Mouse (Mus musculus): ENCODE results near the gene Leng1.
"Not testable (repeated sequence)": the region's sequence is repeated elsewhere in the genome, so short reads cannot be mapped to it uniquely, and the experiment has no call there.

The Leng1 gene

GRCm38 (mm10) chr7:3665215-3666114 lies at the start of gene Leng1:
TSS of gene Leng1 (minus strand) at chr7:3665840.
- DNase-seq, result peak; percentile 95 to 96

- no peak for DNase-seq
Measured at GRCm38 (mm10) chr7:3715249-3715648, 49.6 kb upstream of the Leng1 start.

- no peak for DNase-seq
Measured at GRCm38 (mm10) chr7:3712264-3712942, 46.8 kb upstream of the Leng1 start.

GRCm38 (mm10) chr7:3709000-3709399 lies 43.4 kb upstream of the Leng1 start:
- no peak for DNase-seq

- not testable (repeated sequence) for DNase-seq
Measured at GRCm38 (mm10) chr7:3708447-3708980, 42.9 kb upstream of the Leng1 start.

GRCm38 (mm10) chr7:3707568-3708413 lies 42.2 kb upstream of the Leng1 start:
- no peak for DNase-seq

GRCm38 (mm10) chr7:3707027-3707426 lies 41.4 kb upstream of the Leng1 start:
- no peak for DNase-seq

- DNase-seq, result no peak
Measured at GRCm38 (mm10) chr7:3706343-3706934, 40.8 kb upstream of the Leng1 start.

- no peak for DNase-seq
Measured at GRCm38 (mm10) chr7:3705911-3706310, 40.3 kb upstream of the Leng1 start.

GRCm38 (mm10) chr7:3705461-3705860 lies 39.8 kb upstream of the Leng1 start:
- DNase-seq, result not testable (repeated sequence)

- DNase-seq, result no peak
Measured at GRCm38 (mm10) chr7:3704475-3704874, 38.8 kb upstream of the Leng1 start.

GRCm38 (mm10) chr7:3703879-3704441 lies 38.3 kb upstream of the Leng1 start, which contains the start of gene Rps9:
TSS of gene Rps9 (plus strand) at chr7:3703993.
- peak; percentile 96 to 97 for DNase-seq

GRCm38 (mm10) chr7:3703148-3703878 lies 37.7 kb upstream of the Leng1 start:
- DNase-seq, result no peak

- no peak for DNase-seq
Measured at GRCm38 (mm10) chr7:3698471-3698870, 32.8 kb upstream of the Leng1 start.

GRCm38 (mm10) chr7:3694949-3695305 lies 29.3 kb upstream of the Leng1 start:
- DNase-seq, result peak in 1 of 2 experiments; percentile 33

- peak; percentile 44 to 67 for DNase-seq
Measured at GRCm38 (mm10) chr7:3694076-3694948, 28.7 kb upstream of the Leng1 start.

- DNase-seq, result no peak
Measured at GRCm38 (mm10) chr7:3693809-3694075, 28.1 kb upstream of the Leng1 start.

GRCm38 (mm10) chr7:3692987-3693808 lies 27.6 kb upstream of the Leng1 start, which contains the start of gene Mboat7:
TSS of gene Mboat7 (minus strand) at chr7:3693523.
- peak; percentile 94 to 96 for DNase-seq

- DNase-seq, result no peak
Measured at GRCm38 (mm10) chr7:3692382-3692986, 26.8 kb upstream of the Leng1 start, which contains the start of gene Tsen34. TSS of gene Tsen34 (plus strand) at chr7:3692863.

All from cerebellum, postnatal 25 days (tissue).